Mouse (Mus musculus) heart, postnatal 4 days (tissue): ENCODE measurements around the gene Atp7b. TPM values are rescaled to one million over a fixed set of nuclear protein-coding genes. Genes with fewer than 3 reads are reported as not detected.

Experiments used
- total RNA-seq, 2 experiments: library from RNA; stranded (reverse); gene quantifications; 2 replicates each; pipeline ENCODE4 v1.2.3; 2021

The Atp7b gene
- total RNA-seq, 2 experiments from 2014 or later, result 0.38 to 0.55 TPM

Other genes starting within 250 kb of the Atp7b start
- gene Defb50, start 236.8 kb downstream of the Atp7b start, total RNA-seq, result not detected
- not detected for gene Defb2, start 220.4 kb downstream of the Atp7b start, total RNA-seq
- gene Defb10, start 201.4 kb downstream of the Atp7b start, total RNA-seq, result not detected
- gene Defb9, start 174.9 kb downstream of the Atp7b start, total RNA-seq, result not detected
- gene Defb11, start 153.9 kb downstream of the Atp7b start, total RNA-seq, result not detected
- not detected for gene Defb15, start 127.6 kb downstream of the Atp7b start, total RNA-seq
- not detected for gene Defb35, start 122.0 kb downstream of the Atp7b start, total RNA-seq
- not detected for gene Defb13, start 113.5 kb downstream of the Atp7b start, total RNA-seq
- gene Fam90a1a, start 101.6 kb downstream of the Atp7b start, total RNA-seq, result not detected
- not detected for gene Ccdc70, start 90.5 kb downstream of the Atp7b start, total RNA-seq
- 10 to 100 TPM; 11.4 to 14.5 TPM for gene Alg11, start 416 bp upstream of the Atp7b start, total RNA-seq
- gene Nek5, start 64.7 kb upstream of the Atp7b start, total RNA-seq, result not detected
- 1 to 10 TPM; 1.9 to 2.4 TPM for gene Nek3, start 106.1 kb upstream of the Atp7b start, total RNA-seq
- gene Ckap2, start 125.5 kb upstream of the Atp7b start, total RNA-seq, result 10 to 100 TPM; 32.1 to 34.8 TPM
- gene Vps36, start 132.5 kb upstream of the Atp7b start, total RNA-seq, result 10 to 100 TPM; 31.4 to 34.2 TPM
- gene Thsd1, start 167.0 kb upstream of the Atp7b start, total RNA-seq, result 10 to 100 TPM; 14.4 to 14.6 TPM
- gene Tpte, start 223.1 kb upstream of the Atp7b start, total RNA-seq, result not detected